Mouse (Mus musculus): Measurements from ENCODE around the gene B4galt3. TPM values are rescaled to one million over a fixed set of nuclear protein-coding genes. Genes with fewer than 3 reads are reported as not detected.
"Not testable (repeated sequence)": the region's sequence is repeated elsewhere in the genome, so short reads cannot be mapped to it uniquely, and the experiment has no call there.

Gene B4galt3
- total RNA-seq, 2 experiments from 2014 or later: 8.6 to 9.8 TPM

- DNase-seq: no peak
These were observed 14.4 kb downstream of the B4galt3 start for GRCm38 (mm10) chr1:171284491-171284890.

- DNase-seq: no peak
These were observed 15.2 kb downstream of the B4galt3 start for GRCm38 (mm10) chr1:171285096-171285892.

- no peak for DNase-seq
These were observed 16.4 kb downstream of the B4galt3 start for GRCm38 (mm10) chr1:171286517-171286916.

GRCm38 (mm10) chr1:171287136-171288081, 17.3 kb downstream of the B4galt3 start, which contains the start of gene Usp21:
Gene Usp21, minus strand, starts transcription at chr1:171287991.
- peak; percentile 92 for DNase-seq

- no peak for DNase-seq
These were observed 18.2 kb downstream of the B4galt3 start for GRCm38 (mm10) chr1:171288328-171288727.

- DNase-seq: no peak
These were observed 23.2 kb downstream of the B4galt3 start for GRCm38 (mm10) chr1:171293351-171293750.

- DNase-seq: no peak
These were observed 23.8 kb downstream of the B4galt3 start for GRCm38 (mm10) chr1:171293906-171294297.

- peak; percentile 80 for DNase-seq
These were observed 24.4 kb downstream of the B4galt3 start, which contains the start of gene Ufc1 for GRCm38 (mm10) chr1:171294298-171295062. Gene Ufc1, minus strand, starts transcription at chr1:171295024.

- DNase-seq: no peak
These were observed 24.9 kb downstream of the B4galt3 start for GRCm38 (mm10) chr1:171295063-171295402.

- DNase-seq: no peak
These were observed 28.1 kb downstream of the B4galt3 start for GRCm38 (mm10) chr1:171298226-171298625.

GRCm38 (mm10) chr1:171306157-171306556, 36.0 kb downstream of the B4galt3 start:
- not testable (repeated sequence) for DNase-seq

- DNase-seq: no peak
These were observed 39.2 kb downstream of the B4galt3 start for GRCm38 (mm10) chr1:171309321-171309720.

GRCm38 (mm10) chr1:171319748-171320147, 49.6 kb downstream of the B4galt3 start:
- DNase-seq: no peak

GRCm38 (mm10) chr1:171320151-171320550, 50.0 kb downstream of the B4galt3 start:
- no peak for DNase-seq

GRCm38 (mm10) chr1:171321415-171321814, 51.3 kb downstream of the B4galt3 start:
- DNase-seq: no peak

- DNase-seq: no peak
These were observed 51.9 kb downstream of the B4galt3 start for GRCm38 (mm10) chr1:171322012-171322411.

- no peak for DNase-seq
These were observed 55.4 kb downstream of the B4galt3 start for GRCm38 (mm10) chr1:171325571-171325970.

Other genes with a start within 250 kb of the B4galt3 start
- 1 to 10 TPM; 3.7 to 4.6 TPM for gene Fcgr3, start 205.4 kb upstream of the B4galt3 start, total RNA-seq (2021)
- gene Cfap126, start 156.4 kb upstream of the B4galt3 start, total RNA-seq (2021): 1 to 10 TPM in 1 of 2 experiments, under 1 TPM in 1; 0.69 to 1.2 TPM
- 100 to 1,000 TPM; 692 to 785 TPM for gene Sdhc, start 119.7 kb upstream of the B4galt3 start, total RNA-seq (2021)
- 100 to 1,000 TPM in 1 of 2 experiments, 10 to 100 TPM in 1; 99.1 to 120 TPM for gene Mpz, start 119.6 kb upstream of the B4galt3 start, total RNA-seq (2021)
- gene Pcp4l1, start 74.1 kb upstream of the B4galt3 start, total RNA-seq (2021): 10 to 100 TPM; 15.0 to 48.8 TPM
- not detected for gene Nr1i3, start 56.4 kb upstream of the B4galt3 start, total RNA-seq (2021)
- 10 to 100 TPM; 52.0 to 52.5 TPM for gene Tomm40l, start 47.8 kb upstream of the B4galt3 start, total RNA-seq (2021)
- gene Apoa2, start 45.3 kb upstream of the B4galt3 start, total RNA-seq (2021): not detected
- 1 to 10 TPM; 3.2 to 3.9 TPM for gene Fcer1g, start 36.0 kb upstream of the B4galt3 start, total RNA-seq (2021)
- gene Adamts4, start 19.9 kb upstream of the B4galt3 start, total RNA-seq (2021): 1 to 10 TPM in 1 of 2 experiments, under 1 TPM in 1; 0.43 to 1.4 TPM
- 1,000 to 10,000 TPM in 1 of 2 experiments, 100 to 1,000 TPM in 1; 872 to 1,009 TPM for gene Ndufs2, start 18.9 kb upstream of the B4galt3 start, total RNA-seq (2021)
- gene Ppox, start 10.9 kb downstream of the B4galt3 start, total RNA-seq (2021): 10 to 100 TPM in 1 of 2 experiments, 1 to 10 TPM in 1; 9.4 to 11.6 TPM
- 10 to 100 TPM; 14.2 to 15.7 TPM for gene Usp21, start 17.7 kb downstream of the B4galt3 start, total RNA-seq (2021)
- 10 to 100 TPM; 70.9 to 80.8 TPM for gene Ufc1, start 24.7 kb downstream of the B4galt3 start, total RNA-seq (2021)
- 10 to 100 TPM; 26.4 to 29.6 TPM for gene Dedd, start 58.8 kb downstream of the B4galt3 start, total RNA-seq (2021)
- 10 to 100 TPM; 21.8 to 21.9 TPM for gene Nit1, start 75.3 kb downstream of the B4galt3 start, total RNA-seq (2021)
- gene Pfdn2, start 75.3 kb downstream of the B4galt3 start, total RNA-seq (2021): 10 to 100 TPM; 85.5 to 89.0 TPM
- gene Klhdc9, start 90.5 kb downstream of the B4galt3 start, total RNA-seq (2021): not detected
- gene Nectin4, start 99.8 kb downstream of the B4galt3 start, total RNA-seq (2021): not detected
- gene Arhgap30, start 118.6 kb downstream of the B4galt3 start, total RNA-seq (2021): under 1 TPM; 0.49 to 0.86 TPM
- 10 to 100 TPM; 24.6 to 25.2 TPM for gene Usf1, start 141.0 kb downstream of the B4galt3 start, total RNA-seq (2021)
- gene Tstd1, start 148.5 kb downstream of the B4galt3 start, total RNA-seq (2021): 1 to 10 TPM in 1 of 2 experiments, under 1 TPM in 1; 0.95 to 1.3 TPM
- 1 to 10 TPM; 6.2 to 6.9 TPM for gene F11r, start 167.2 kb downstream of the B4galt3 start, total RNA-seq (2021)
- gene Alyref2, start 233.2 kb downstream of the B4galt3 start, total RNA-seq (2021): 1 to 10 TPM; 1.6 to 1.9 TPM

Measured in gastrocnemius, postnatal 25 days (tissue).